Mouse (Mus musculus): ENCODE measurements around the gene Pde1a.

DNA sequence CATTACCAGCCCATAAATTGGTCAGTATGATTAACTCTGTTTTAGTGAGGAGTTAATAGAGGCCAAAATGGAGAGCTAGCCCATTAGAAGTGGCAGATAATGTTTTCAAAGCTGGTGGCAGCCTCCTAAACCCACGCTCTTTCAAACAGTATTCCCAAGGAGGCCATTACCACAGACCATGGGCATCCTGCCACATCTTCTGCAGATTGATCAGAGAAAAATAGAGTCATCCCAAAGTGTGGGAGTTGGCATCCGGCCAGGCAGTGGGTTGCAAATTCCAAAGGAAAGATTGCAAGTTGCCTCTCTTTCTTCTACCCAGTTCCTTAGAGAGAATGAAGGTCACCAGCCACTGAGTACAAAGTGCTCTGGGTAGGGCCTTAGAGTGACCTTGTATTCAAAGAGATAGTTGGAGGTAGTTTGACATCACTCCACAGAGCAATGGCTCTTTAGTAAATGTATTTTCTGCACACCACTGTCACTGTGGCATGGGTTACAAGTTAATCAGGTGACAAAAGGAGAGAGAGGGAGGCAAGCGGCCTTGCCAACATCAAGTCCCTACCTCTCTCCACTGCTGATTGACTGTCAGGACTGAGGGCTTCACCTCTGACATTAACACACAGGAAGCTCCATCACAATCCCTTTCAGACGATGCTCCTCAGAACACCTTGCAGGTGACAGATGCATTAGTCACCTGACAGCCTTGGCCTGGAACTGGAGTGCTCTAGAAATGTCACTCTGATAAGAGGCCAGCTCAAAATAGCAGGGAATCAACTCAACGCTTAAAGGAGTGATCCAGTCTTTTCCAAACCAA, 237.3 kb downstream of the Pde1a start:
- TF ChIP-seq EP300 (optimal IDR thresholded peaks at IDR 0.05) = no peak
- no peak for TF ChIP-seq CTCF (IDR thresholded peaks at IDR 0.05; ENCODE audit: low read depth)
